Mouse (Mus musculus) urinary bladder, postnatal 0 days (tissue): ENCODE results near the gene Scrn3. TPM values are rescaled to one million over a fixed set of nuclear protein-coding genes. Genes with fewer than 3 reads are reported as not detected.

ENCODE experiments used
- polyA plus RNA-seq: library from polyadenylated mRNA; unstranded; fragments of >200 nt; fragmentation: Nextera tagmentation; extraction: Ambion mirVana; gene quantifications from 2 replicates; pipeline ENCODE4 v1.2.1, GENCODE M21; 2015

The Scrn3 gene
- 7.8 and 10.6 TPM in 2 replicates for polyA plus RNA-seq

GRCm38 (mm10) chr2:73312152-73313116 is at the start of gene Scrn3, which contains the start of gene Cir1:
Scrn3 (plus strand) TSS chr2:73312601.
Cir1 (minus strand) TSS chr2:73312701.

GRCm38 (mm10) chr2:73271459-73272161 is 40.8 kb upstream of the Scrn3 start, which contains the start of gene Sp9:
Sp9 (plus strand) TSS chr2:73271925.

GRCm38 (mm10) chr2:73386356-73387046 is 74.1 kb downstream of the Scrn3 start, which contains the start of gene Gpr155:
Gpr155 (minus strand) TSS chr2:73386572.

Other genes starting within 250 kb of the Scrn3 start
- 45.7 and 58.6 TPM in 2 replicates for gene Ola1, start 93.7 kb upstream of the Scrn3 start, polyA plus RNA-seq
- gene Sp9, start 40.7 kb upstream of the Scrn3 start, polyA plus RNA-seq: not detected in 2 replicates
- gene Cir1, start 100 bp downstream of the Scrn3 start, polyA plus RNA-seq: 16.5 and 17.9 TPM in 2 replicates
- 1.6 and 1.9 TPM in 2 replicates for gene Gpr155, start 74.0 kb downstream of the Scrn3 start, polyA plus RNA-seq
- gene Wipf1, start 217.1 kb downstream of the Scrn3 start, polyA plus RNA-seq: 5.4 and 6.2 TPM in 2 replicates